Mouse (Mus musculus) lung, postnatal 0 days (tissue): ENCODE data around the gene Treml1. TPM values are rescaled to one million over a fixed set of nuclear protein-coding genes. Genes with fewer than 3 reads are reported as not detected.

Experiments
- ATAC-seq: fragments of 200-750 bp; cut with Nextera tagmentation; 2 replicates; pipeline ENCODE4 v1.8.0; 2017; ENCODE audit warnings: moderate library complexity
- DNase-seq: peaks from one replicate; pipeline ENCODE4 v3.0.0-alpha.2; 2016; ENCODE audit warnings: low spot score
- H3K27ac ChIP-seq: fragments of 300-500 bp; sonication (generic); 2 replicates; pipeline ENCODE4 v1.5.1; 2014; ENCODE audit warnings: antibody characterized with exemption, mild to moderate bottlenecking, low read length, mixed read lengths
- H3K27me3 ChIP-seq: fragments of 300-500 bp; sonication (generic); replicated peaks from 2 replicates; pipeline ENCODE4 v1.6.1; 2014; ENCODE audit warnings: low read length, mixed read lengths; ENCODE audit not compliant: insufficient read depth
- H3K36me3 ChIP-seq: fragments of 300-500 bp; sonication (generic); 2 replicates; pipeline ENCODE4 v1.6.1; 2014; ENCODE audit warnings: low read length, mixed read lengths; ENCODE audit not compliant: insufficient read depth
- H3K4me1 ChIP-seq: fragments of 300-500 bp; sonication (generic); 2 replicates; pipeline ENCODE4 v1.6.1; 2014; ENCODE audit warnings: antibody characterized with exemption, low read depth, low read length, mixed read lengths; ENCODE audit not compliant: insufficient read depth
- H3K4me2 ChIP-seq: fragments of 300-500 bp; sonication (generic); replicated peaks from 2 replicates; pipeline ENCODE4 v1.6.1; 2014; ENCODE audit warnings: low read depth, mild to moderate bottlenecking, low read length, moderate library complexity, mixed read lengths
- H3K4me3 ChIP-seq: fragments of 300-500 bp; sonication (generic); 2 replicates; pipeline ENCODE4 v1.5.1; 2014; ENCODE audit warnings: low read depth, low read length
- H3K9ac ChIP-seq: fragments of 300-500 bp; sonication (generic); replicated peaks from 2 replicates; pipeline ENCODE4 v1.6.1; 2014; ENCODE audit warnings: low read depth, mild to moderate bottlenecking
- H3K9me3 ChIP-seq: fragments of 300-500 bp; sonication (generic); 2 replicates; pipeline ENCODE4 v1.6.1; 2016; ENCODE audit warnings: low read length, mixed read lengths
- CTCF ChIP-seq: IDR thresholded peaks from 2 replicates; pipeline ENCODE4 v1.5.1; 2016; ENCODE audit warnings: antibody characterized with exemption, mild to moderate bottlenecking
- EP300 ChIP-seq: IDR thresholded peaks from 2 replicates; pipeline ENCODE4 v1.6.1; 2016; ENCODE audit warnings: antibody characterized with exemption, mild to moderate bottlenecking, control low read depth
- WGBS: fragments of 180-500 bp; shearing (Covaris S2); extraction: QIAGEN DNeasy Blood & Tissue Kit; methylation state at CpG from one replicate; pipeline ENCODE4 v1.1.7; 2014; 5-methylcytosine and 5-hydroxymethylcytosine counted together
- polyA plus RNA-seq: library from polyadenylated mRNA; unstranded; fragments of >200 nt; fragmentation: Nextera tagmentation; extraction: Ambion mirVana; gene quantifications from 2 replicates; pipeline ENCODE4 v1.2.1, GENCODE M21; 2015

Treml1 gene
- polyA plus RNA-seq, 1 experiment from 2014 or later = 4.3 TPM

GRCm38 (mm10) chr17:48411241-48411640 is 51.5 kb downstream of the Treml1 start:
- Histone ChIP-seq H3K4me1 (peaks cover 12% of the 10 kb centered on the region; the same call in 1 of the 2 replicates), H3K27me3 (no peaks in the 10 kb centered on the region), H3K4me3 (peak overlapping the region; percentile 76; the same call in 1 of the 2 replicates), H3K4me2 (peak overlapping the region; percentile 82), H3K36me3 (0 out of 2 replicates have a peak, but pooled peaks cover 11% of the 10 kb centered on the region), H3K9me3 (no peaks in the 10 kb centered on the region), H3K9ac (peak overlapping the region; percentile 66; the same call in 1 of the 2 replicates), H3K27ac (peak overlapping the region; percentile 99)
- DNase-seq (no peak), ATAC-seq (no peak)
- WGBS = 22% methylated on average over 8 of the region's 8 CpGs
- TF ChIP-seq CTCF (no peak), EP300 (no peak)

- no peak overlapping the region for H3K4me2 ChIP-seq
- no peak overlapping the region for H3K4me3 ChIP-seq
- 0 out of 2 replicates have a peak, but pooled peaks cover 11% of the 10 kb centered on the region for H3K36me3 ChIP-seq
- ATAC-seq = peak; percentile 47; the same call in 1 of the 2 replicates
- no peaks in the 10 kb centered on the region for H3K9me3 ChIP-seq
- TF ChIP-seq EP300 = no peak
- no peak for TF ChIP-seq CTCF
- DNase-seq = peak; percentile 11
- no peaks in the 10 kb centered on the region for H3K27me3 ChIP-seq
- no peak overlapping the region for H3K9ac ChIP-seq
- H3K27ac ChIP-seq = no peak overlapping the region
- peaks cover 4% of the 10 kb centered on the region; the same call in 1 of the 2 replicates for H3K4me1 ChIP-seq
- 54% methylated on average over 7 of the region's 7 CpGs for WGBS
These were observed 56.3 kb downstream of the Treml1 start for GRCm38 (mm10) chr17:48416011-48416410.

Other genes starting within 250 kb of the Treml1 start
- 0.12 and 0.32 TPM in 2 replicates for gene 9830107B12Rik, start 213.6 kb upstream of the Treml1 start, polyA plus RNA-seq
- gene A530064D06Rik, start 192.6 kb upstream of the Treml1 start, polyA plus RNA-seq = 0.52 and 0.80 TPM in 2 replicates
- gene Trem1, start 127.1 kb upstream of the Treml1 start, polyA plus RNA-seq = 1.4 and 1.7 TPM in 2 replicates
- gene Trem3, start 112.1 kb upstream of the Treml1 start, polyA plus RNA-seq = 1.7 and 2.0 TPM in 2 replicates
- gene Treml4, start 95.6 kb upstream of the Treml1 start, polyA plus RNA-seq = 2.2 and 2.8 TPM in 2 replicates
- gene Treml2, start 60.4 kb upstream of the Treml1 start, polyA plus RNA-seq = 0.40 and 0.54 TPM in 2 replicates
- gene B430306N03Rik, start 43.8 kb upstream of the Treml1 start, polyA plus RNA-seq = 0.58 and 0.92 TPM in 2 replicates
- 5.1 and 6.8 TPM in 2 replicates for gene Trem2, start 13.5 kb upstream of the Treml1 start, polyA plus RNA-seq
- gene Nfya, start 50.0 kb downstream of the Treml1 start, polyA plus RNA-seq = 5.6 and 8.5 TPM in 2 replicates
- 43.9 and 45.8 TPM in 2 replicates for gene Oard1, start 50.1 kb downstream of the Treml1 start, polyA plus RNA-seq
- gene Apobec2, start 73.0 kb downstream of the Treml1 start, polyA plus RNA-seq = 5.6 and 6.5 TPM in 2 replicates
- 2.0 and 3.1 TPM in 2 replicates for gene Tspo2, start 91.6 kb downstream of the Treml1 start, polyA plus RNA-seq
- gene Unc5cl, start 95.0 kb downstream of the Treml1 start, polyA plus RNA-seq = 0.44 and 0.69 TPM in 2 replicates